Mouse (Mus musculus): ENCODE data around the gene Fam222a.

The Fam222a gene

DNA sequence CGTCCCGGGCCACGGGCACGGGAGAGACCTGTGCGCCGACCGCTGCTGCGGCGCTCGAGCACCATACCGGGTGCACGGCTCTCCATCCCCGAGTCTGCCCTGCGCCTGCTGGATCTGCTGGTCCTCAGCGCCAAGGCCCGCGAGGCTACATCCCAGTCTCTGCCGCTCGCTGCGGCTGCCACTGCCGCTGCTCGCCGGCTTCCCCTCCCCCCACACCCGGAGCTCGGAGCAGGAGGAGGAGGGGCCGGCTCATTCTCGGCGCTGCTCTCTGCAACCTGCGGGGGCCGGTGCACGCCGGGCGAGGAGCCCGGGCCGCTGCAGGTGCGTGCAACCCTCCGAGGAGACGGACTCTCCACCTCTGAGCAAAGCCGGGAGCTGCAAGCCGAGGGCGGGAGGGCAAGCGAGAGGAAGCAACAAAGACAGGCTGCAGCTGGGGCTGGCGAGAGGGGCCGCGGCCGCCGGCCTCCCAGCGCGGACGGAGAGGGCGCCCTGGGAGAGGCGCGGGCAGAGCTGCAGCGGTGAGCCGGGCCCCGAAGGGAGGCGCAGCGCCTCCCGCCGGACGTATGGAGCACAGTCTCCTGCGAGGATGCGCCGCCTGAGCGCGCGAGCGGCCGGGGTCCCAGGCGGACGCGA, at the start of gene Fam222a:
Fam222a (plus strand) TSS at position 452 of the 633 bp plus-strand sequence.
- no peak for DNase-seq (ENCODE audit: low read depth, low spot score)

- DNase-seq (ENCODE audit: low read depth, low spot score), result no peak
These were observed 39.5 kb upstream of the Fam222a start for GRCm38 (mm10) chr5:114528355-114528754.

DNA sequence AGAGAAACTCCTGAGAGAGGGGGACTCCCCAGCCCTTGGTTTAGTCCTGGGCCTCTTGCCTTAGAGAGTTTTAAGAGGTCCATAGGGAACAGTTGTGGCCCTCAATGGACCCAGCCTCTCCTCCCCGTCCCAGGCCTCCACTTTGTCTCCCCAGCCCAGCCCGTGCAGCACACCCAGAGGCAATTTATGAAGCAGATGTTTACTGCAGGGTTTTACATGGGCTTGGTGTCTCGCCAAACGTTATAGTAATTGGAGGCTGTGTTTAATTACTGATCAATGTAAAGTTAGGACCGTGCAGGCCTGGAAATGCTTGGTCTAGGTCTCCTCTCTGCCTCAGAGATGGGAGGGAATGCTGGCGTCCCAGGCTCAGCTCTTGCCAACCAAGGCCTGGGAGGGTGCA, 37.5 kb upstream of the Fam222a start:
- DNase-seq (ENCODE audit: low read depth, low spot score), result no peak

GRCm38 (mm10) chr5:114532055-114532454, 35.8 kb upstream of the Fam222a start:
- no peak for DNase-seq (ENCODE audit: low read depth, low spot score)

- no peak for DNase-seq (ENCODE audit: low read depth, low spot score)
These were observed 30.4 kb upstream of the Fam222a start for GRCm38 (mm10) chr5:114537308-114538020.

- no peak for DNase-seq (ENCODE audit: low read depth, low spot score)
These were observed 29.8 kb upstream of the Fam222a start for GRCm38 (mm10) chr5:114538021-114538405.

DNA sequence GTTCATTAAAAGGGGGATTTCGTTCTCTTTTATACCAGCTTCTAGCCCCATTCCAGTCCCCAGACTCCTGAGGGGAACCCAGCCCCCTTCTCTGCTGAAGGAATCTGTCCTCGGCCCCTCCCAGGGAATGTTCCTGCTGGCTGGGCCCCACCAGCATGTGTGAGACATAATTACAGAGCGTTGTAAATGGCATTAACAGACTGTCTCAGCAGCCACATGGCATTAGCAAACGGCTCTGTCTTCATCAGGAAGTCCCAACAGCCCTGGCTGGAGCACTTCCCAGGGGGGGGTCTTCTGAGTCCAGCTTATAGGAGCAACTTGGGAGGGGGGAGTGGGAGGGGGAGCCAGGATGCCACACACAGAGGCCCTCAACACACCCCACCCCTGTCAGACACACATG, 29.1 kb upstream of the Fam222a start:
- DNase-seq (ENCODE audit: low read depth, low spot score), result no peak

- DNase-seq (ENCODE audit: low read depth, low spot score), result no peak
These were observed 28.1 kb upstream of the Fam222a start for GRCm38 (mm10) chr5:114539766-114540165.

DNA sequence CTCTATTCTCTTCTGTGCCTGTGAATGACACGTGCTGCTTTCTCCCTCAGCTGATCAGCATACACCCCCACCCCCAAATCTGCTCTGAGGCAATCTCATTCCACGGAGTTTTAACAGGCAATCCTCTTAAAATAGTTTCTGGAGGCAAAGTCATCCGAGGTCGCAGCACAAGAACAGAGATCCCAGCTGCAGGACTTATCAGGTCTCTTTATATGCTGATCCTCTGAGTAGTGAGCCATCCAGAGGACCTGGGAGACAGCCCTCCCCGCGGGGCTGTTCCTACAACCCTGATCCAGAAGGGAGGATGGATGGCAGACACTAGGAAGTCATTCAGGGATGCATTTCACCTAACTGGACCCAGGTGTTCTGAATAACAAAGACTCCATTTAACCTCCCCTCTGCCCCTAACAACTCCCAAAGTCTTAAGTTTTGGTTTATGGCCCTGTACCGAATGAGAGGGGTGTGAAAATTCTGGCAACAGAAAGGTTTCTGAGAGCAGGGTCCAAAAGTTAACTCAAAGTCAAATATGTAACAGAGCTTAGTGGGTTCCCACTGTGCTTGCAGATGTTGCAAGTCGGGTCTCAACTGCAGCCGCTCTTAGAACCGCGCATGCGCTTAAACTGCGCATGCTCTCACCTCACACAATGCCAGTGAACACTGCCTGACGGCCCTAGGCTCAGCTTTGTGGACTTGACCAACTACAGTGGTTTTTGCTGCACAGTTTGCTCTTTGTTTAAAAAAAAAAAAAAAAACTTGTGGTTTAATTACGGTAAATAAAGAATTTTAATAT, 26.0 kb upstream of the Fam222a start:
- DNase-seq (ENCODE audit: low read depth, low spot score), result no peak

DNA sequence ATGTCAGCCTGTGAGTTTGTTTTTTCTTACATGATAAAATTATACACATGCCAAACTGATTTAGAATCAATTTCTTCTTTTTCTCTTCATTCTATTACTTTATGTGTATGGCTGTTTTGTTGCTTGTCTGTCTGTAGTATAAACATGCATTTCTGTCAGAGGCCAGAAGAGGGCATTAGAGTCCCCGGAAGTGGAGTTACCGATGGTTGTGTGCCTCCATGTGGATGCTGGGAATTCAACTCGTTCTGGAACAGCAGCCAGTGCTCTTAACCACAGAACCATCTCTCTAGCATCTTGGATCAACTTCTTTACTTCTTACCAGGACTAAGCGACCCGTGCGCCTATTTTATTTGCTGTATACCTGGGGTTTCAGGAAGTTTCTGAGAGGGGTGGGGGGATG, 24.2 kb upstream of the Fam222a start:
- DNase-seq (ENCODE audit: low read depth, low spot score), result no peak

- no peak for DNase-seq (ENCODE audit: low read depth, low spot score)
These were observed 23.6 kb upstream of the Fam222a start for GRCm38 (mm10) chr5:114544205-114544604.

DNA sequence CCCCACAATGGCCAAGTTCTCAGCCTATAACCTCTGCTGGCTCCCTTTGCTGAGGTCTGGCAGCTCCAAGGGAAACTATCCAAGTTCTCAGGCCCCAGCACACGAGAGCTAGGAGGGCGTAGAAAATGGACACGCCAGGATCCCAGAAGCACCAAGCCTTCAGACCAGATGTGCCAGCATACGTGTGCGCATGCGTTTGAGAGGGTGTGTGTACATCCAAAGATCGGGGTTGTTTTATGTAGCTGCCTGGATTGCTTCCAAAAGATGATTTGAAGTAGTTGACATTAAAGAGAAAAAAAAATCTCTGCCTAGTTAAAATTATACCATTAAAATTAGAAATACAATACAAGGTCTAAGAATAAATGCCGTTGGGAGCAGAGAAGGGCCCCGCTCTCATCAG, 22.7 kb upstream of the Fam222a start:
- no peak for DNase-seq (ENCODE audit: low read depth, low spot score)

DNA sequence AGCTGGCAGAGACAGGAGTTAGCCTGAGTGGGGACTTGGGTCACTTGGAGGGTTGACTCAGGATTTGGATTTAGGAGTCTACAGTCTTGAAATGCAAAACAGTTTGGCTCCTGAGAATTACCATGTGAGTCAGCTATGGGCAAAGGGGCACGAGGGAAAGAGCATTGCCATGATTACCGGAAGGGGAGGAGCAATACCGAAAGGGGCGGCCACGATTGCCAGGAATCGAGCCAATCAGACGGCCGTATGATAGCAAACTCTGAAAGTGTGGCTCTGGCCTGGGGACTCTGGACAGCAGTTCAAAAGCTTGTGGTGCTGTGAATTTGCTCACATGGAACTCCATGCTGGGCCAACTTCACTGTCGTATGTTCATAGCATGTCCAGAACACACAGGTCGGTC, 18.8 kb upstream of the Fam222a start:
- no peak for DNase-seq (ENCODE audit: low read depth, low spot score)

DNA sequence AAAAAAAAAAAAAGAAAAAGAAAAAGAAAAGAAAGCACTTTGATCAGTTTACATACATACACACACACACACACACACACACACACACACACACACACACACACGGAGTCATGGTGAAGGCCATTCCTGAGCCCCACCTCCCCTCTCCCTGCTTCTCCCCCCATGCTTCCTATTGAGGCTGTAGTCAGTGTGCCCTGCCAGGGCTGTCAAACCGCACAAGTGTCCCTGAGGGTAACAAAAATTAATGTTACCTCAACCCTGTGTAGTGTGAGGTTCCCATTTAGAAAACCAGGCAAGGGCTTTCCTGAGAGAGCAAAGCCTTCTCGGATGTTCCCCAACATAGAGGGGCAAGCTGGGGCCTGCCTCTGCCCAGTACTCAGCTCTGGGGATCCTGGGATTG, 18.0 kb upstream of the Fam222a start:
- DNase-seq (ENCODE audit: low read depth, low spot score), result no peak

DNA sequence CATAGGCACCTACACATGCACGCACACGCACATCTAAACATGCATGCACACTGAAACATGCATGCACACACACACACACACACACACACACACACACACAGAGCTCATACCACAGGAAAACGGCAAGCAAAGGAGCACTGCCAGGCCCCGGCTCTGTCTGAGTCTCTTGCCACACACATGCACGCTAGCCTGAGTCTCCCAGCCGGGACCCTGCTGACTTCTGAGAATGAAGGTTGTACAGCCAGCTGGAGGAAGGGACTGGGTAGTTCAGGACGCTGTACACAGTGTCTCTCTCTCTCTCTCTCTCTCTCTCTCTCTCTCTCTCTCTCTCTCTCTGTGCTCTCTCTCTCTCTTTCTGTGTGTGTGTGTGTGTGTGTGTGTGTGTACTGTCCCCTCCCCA, 17.4 kb upstream of the Fam222a start:
- no peak for DNase-seq (ENCODE audit: low read depth, low spot score)

GRCm38 (mm10) chr5:114550886-114551492, 16.8 kb upstream of the Fam222a start:
- DNase-seq (ENCODE audit: low read depth, low spot score), result no peak

- DNase-seq (ENCODE audit: low read depth, low spot score), result no peak
These were observed 15.2 kb upstream of the Fam222a start for GRCm38 (mm10) chr5:114552507-114553208.

- DNase-seq (ENCODE audit: low read depth, low spot score), result no peak
These were observed 14.1 kb upstream of the Fam222a start for GRCm38 (mm10) chr5:114553706-114554105.

DNA sequence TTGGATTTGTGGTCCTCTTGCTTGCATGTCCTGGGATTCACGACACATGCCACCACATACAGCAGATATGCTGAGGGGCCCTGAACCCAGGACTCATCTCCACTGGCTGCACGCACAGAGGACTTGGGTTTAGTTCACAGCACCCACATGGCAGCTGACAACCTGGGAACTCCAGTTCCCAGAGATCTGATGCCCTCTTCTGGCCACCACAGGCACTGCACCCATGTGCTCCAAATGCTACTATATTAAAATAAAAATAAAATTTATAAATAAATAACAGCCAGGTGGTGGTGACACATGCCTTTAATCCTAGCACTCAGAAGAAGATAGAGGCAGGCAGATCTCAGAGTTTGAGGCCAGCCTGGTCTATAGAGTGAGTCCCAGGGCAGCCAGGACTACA, 12.4 kb upstream of the Fam222a start:
- no peak for DNase-seq (ENCODE audit: low read depth, low spot score)

DNA sequence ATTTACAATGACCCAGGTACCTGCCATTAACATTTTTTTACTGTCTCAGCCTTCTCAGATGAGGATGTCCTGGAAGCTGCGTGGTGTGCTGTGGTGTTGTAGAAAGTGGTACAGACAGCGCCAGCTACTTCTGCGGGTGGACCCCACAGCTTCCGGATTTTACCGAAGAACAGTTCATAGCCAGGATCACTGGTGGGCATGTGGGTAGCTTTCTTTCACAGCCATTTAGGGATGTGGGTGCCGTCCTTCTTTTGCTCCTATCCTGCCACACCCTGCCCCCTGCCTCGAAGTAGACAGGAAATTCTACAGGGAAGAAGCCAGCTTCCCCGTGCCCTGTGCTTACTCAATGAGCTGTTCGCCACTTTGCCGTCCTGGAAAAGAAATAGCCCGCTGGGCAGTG, 11.7 kb upstream of the Fam222a start:
- no peak for DNase-seq (ENCODE audit: low read depth, low spot score)
